In the genomic region with DNA sequence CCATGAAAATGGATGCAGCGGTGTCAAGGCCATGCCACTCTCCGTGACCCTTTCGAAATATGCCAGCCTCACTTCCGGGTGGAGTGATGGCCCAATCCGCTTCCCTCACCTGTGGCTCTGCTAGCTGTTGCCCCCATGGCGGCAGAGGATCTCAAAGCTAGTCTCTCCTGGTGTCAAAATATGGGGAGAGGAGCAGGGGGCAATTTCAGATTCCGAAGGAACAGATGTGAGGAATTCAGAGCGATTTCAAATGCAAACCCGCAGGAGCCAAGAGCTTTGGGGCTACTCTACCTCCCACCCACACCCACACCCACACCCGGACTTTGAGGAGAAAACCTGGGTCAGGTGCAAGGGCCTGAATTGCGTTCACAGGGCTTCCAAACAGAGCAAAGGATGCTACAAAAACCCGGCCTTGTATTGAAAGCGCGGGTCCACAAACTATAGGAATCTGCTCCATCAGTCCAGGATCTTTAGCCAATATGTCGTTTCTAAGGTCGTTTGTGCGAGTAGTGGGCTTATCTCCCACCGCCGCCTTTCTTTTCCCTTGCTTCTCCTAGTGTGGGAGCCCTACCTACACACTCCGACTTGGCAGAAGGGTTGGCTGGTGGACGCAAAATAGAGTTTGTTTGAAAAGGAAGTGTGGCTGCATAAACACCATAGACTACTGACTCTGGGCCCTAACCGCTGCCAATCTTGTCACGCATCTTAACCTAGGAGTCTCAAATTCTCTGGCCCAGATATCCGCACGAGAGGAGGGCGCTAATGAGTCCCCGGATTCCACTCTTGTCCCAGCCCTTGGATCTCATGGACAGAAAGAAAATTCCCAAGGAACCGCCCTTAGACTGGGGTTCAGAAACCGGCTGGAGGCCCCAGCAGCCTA, we compare ENCODE assay signal across 9 mouse cellular contexts. TPM values are rescaled to one million over a fixed set of nuclear protein-coding genes. Genes with fewer than 3 reads are reported as not detected.
DNase-seq lines count a peak whose midpoint lies in the region; ATAC-seq and TF ChIP-seq lines count a peak whose summit lies in the region.
"Had no signal": no experiment of that assay in that cellular context is flagged by ENCODE, and none has a peak within 500 bp of the region (broad histone marks: within the 10 kb centered on the region; RNA-seq: fewer than 3 reads in every experiment).

No protein-coding gene starts in this region.

- no peak for TF ChIP-seq EP300 in liver, postnatal 0 days (IDR thresholded peaks at IDR 0.05; ENCODE audit: low read depth)

- no peak for TF ChIP-seq CTCF in liver, postnatal 0 days (IDR thresholded peaks at IDR 0.05; ENCODE audit: low read depth)

- H3K9me3 ChIP-seq in lung, embryonic 16.5 days (ENCODE audit: control insufficient read depth, low read length), result no peaks in the 10 kb centered on the region; the same call in 1 of the 2 replicates
- no peaks in the 10 kb centered on the region for H3K9me3 ChIP-seq in heart, embryonic 16.5 days (replicated peaks; ENCODE audit: control insufficient read depth, low read length)
- H3K9me3 ChIP-seq in liver, postnatal 0 days (ENCODE audit: low read length), result no peaks in the 10 kb centered on the region

- H3K27ac ChIP-seq in lung, embryonic 16.5 days (ENCODE audit: low read length), result no peak overlapping the region
- H3K27ac ChIP-seq in heart, embryonic 16.5 days (ENCODE audit: low read length), result peak overlapping the region; percentile 99
- peak overlapping the region; percentile 11; the same call in 1 of the 2 replicates for H3K27ac ChIP-seq in liver, postnatal 0 days (ENCODE audit: low read depth)

- peak; percentile 51 for DNase-seq in embryo, embryonic 10 days (ENCODE audit: low spot score)
- DNase-seq in embryo, embryonic 11 days, result no peak
- no peak for DNase-seq in lung, postnatal 14 days
- DNase-seq in liver, postnatal 0 days, result peak; percentile 12
- DNase-seq in testis, postnatal 14 days (ENCODE audit: low spot score), result no peak
- no peak for DNase-seq in right cerebral cortex, postnatal 25 days
- DNase-seq: kidney, adult 11 months had no signal

- H3K4me3 ChIP-seq in lung, embryonic 16.5 days (ENCODE audit: low read length), result peak overlapping the region; percentile 26; the same call in 1 of the 2 replicates
- peak overlapping the region; percentile 75 for H3K4me3 ChIP-seq in heart, embryonic 16.5 days (ENCODE audit: low read length)
- no peak overlapping the region for H3K4me3 ChIP-seq in liver, postnatal 0 days (ENCODE audit: low read depth, low read length)

- no peak for ATAC-seq in lung, embryonic 16.5 days (ENCODE audit: low read depth)
- no peak for ATAC-seq in heart, embryonic 16.5 days (replicated peaks; ENCODE audit: extremely low read depth, insufficient read depth, low FRiP score)
- ATAC-seq in liver, postnatal 0 days, result no peak

- H3K9ac ChIP-seq in lung, embryonic 16.5 days (ENCODE audit: low read length), result no peak overlapping the region
- peak overlapping the region; percentile 92 for H3K9ac ChIP-seq in heart, embryonic 16.5 days (ENCODE audit: low read length)
- H3K9ac ChIP-seq in liver, postnatal 0 days (replicated peaks), result no peak overlapping the region

- peak overlapping the region; percentile 46 for H3K4me2 ChIP-seq in lung, embryonic 16.5 days (ENCODE audit: low read depth, low read length)
- H3K4me2 ChIP-seq in heart, embryonic 16.5 days (ENCODE audit: low read depth, low read length), result peak overlapping the region; percentile 84
- H3K4me2 ChIP-seq in liver, postnatal 0 days (ENCODE audit: low read depth, low read length), result peak overlapping the region; percentile 6; the same call in 1 of the 2 replicates

- no peaks in the 10 kb centered on the region for H3K36me3 ChIP-seq in lung, embryonic 16.5 days (ENCODE audit: control insufficient read depth, insufficient read depth, low read length)
- no peaks in the 10 kb centered on the region for H3K36me3 ChIP-seq in heart, embryonic 16.5 days (ENCODE audit: control insufficient read depth, insufficient read depth)
- no peaks in the 10 kb centered on the region for H3K36me3 ChIP-seq in liver, postnatal 0 days (replicated peaks; ENCODE audit: insufficient read depth, low read length)

- H3K27me3 ChIP-seq in lung, embryonic 16.5 days (ENCODE audit: control insufficient read depth, insufficient read depth, low read depth, low read length), result peaks cover 92% of the 10 kb centered on the region
- H3K27me3 ChIP-seq in heart, embryonic 16.5 days (ENCODE audit: control insufficient read depth, insufficient read depth, low read length), result peaks cover 5% of the 10 kb centered on the region; the same call in 1 of the 2 replicates
- H3K27me3 ChIP-seq in liver, postnatal 0 days (ENCODE audit: insufficient read depth, low read length), result peaks cover 90% of the 10 kb centered on the region

- peaks cover 5% of the 10 kb centered on the region; the same call in 1 of the 2 replicates for H3K4me1 ChIP-seq in lung, embryonic 16.5 days (replicated peaks; ENCODE audit: control insufficient read depth, insufficient read depth, low read length)
- peaks cover 20% of the 10 kb centered on the region for H3K4me1 ChIP-seq in heart, embryonic 16.5 days (ENCODE audit: control insufficient read depth, insufficient read depth, low read length)
- H3K4me1 ChIP-seq in liver, postnatal 0 days (ENCODE audit: insufficient read depth), result peaks cover 3% of the 10 kb centered on the region; the same call in 1 of the 2 replicates

- WGBS in lung, embryonic 16.5 days, result 5% methylated on average over 29 of the region's 29 CpGs
- WGBS in heart, embryonic 16.5 days, result 6% methylated on average over 29 of the region's 29 CpGs
- 6% methylated on average over 29 of the region's 29 CpGs for WGBS in liver, postnatal 0 days (ENCODE audit: insufficient replicate concordance)

RNA-seq across cellular contexts. Expression of a gene that starts 6.7 kb away (rescaled TPM):
- polyA plus RNA-seq in lung, embryonic 16.5 days (2015; fragmentation: Nextera tagmentation; extraction: Ambion mirVana), result 0.43 and 0.59 TPM in 2 replicates
- 9.0 and 9.3 TPM in 2 replicates for polyA plus RNA-seq in heart, embryonic 16.5 days (2015; fragmentation: Nextera tagmentation; extraction: Ambion mirVana)
- 0.69 and 0.70 TPM in 2 replicates for polyA plus RNA-seq in liver, postnatal 0 days (2015; fragmentation: Nextera tagmentation; extraction: Ambion mirVana)

Comparison
In these comparisons a context has a peak if more than half of its experiments do, and no peak if none do; other contexts are left out.
1. DNase-seq: peak in embryo, embryonic 10 days (single experiment) and liver, postnatal 0 days (single experiment); none in embryo, embryonic 11 days (single experiment), lung, postnatal 14 days (single experiment), testis, postnatal 14 days (single experiment) and right cerebral cortex, postnatal 25 days (single experiment).
2. H3K4me2 ChIP-seq: peak in every context shown above with its lines; median percentile 84 in heart, embryonic 16.5 days; 46 in lung, embryonic 16.5 days; 6 in liver, postnatal 0 days.